ENCODE assay signal across 9 mouse cellular contexts in genomic region chr9:41161413-41161812, GRCm38 (mm10). TPM values are rescaled to one million over a fixed set of nuclear protein-coding genes. Genes with fewer than 3 reads are reported as not detected.
A peak's percentile ranks its signal among the peaks of the same experiment; 100 is the strongest.
DNase-seq lines count a peak whose midpoint lies in the region; ATAC-seq and TF ChIP-seq lines count a peak whose summit lies in the region.
"Had no signal": no experiment of that assay in that cellular context is flagged by ENCODE, and none has a peak within 500 bp of the region (broad histone marks: within the 10 kb centered on the region; RNA-seq: fewer than 3 reads in every experiment).

Ubash3b (minus strand) TSS chr9:41161697.

- H3K9me3 ChIP-seq in hindbrain, postnatal 0 days (ENCODE audit: low read length), result no peaks in the 10 kb centered on the region
- H3K9me3 ChIP-seq in midbrain, embryonic 14.5 days (ENCODE audit: control insufficient read depth, low read length), result no peaks in the 10 kb centered on the region

- no peak within 1 kb of the TSS for H3K4me2 ChIP-seq in hindbrain, postnatal 0 days (ENCODE audit: low read depth, low read length)
- H3K4me2 ChIP-seq in midbrain, embryonic 14.5 days (ENCODE audit: low read length), result no peak within 1 kb of the TSS

- no peaks in the 10 kb centered on the region for H3K27me3 ChIP-seq in hindbrain, postnatal 0 days (ENCODE audit: insufficient read depth, low read length)
- H3K27me3 ChIP-seq in midbrain, embryonic 14.5 days (ENCODE audit: control insufficient read depth, insufficient read depth, low read length), result peaks cover under 1% of the 10 kb centered on the region; the same call in 1 of the 2 replicates
- H3K27me3 ChIP-seq: Patski had no signal

- ATAC-seq in hindbrain, postnatal 0 days, result no peak
- no peak for ATAC-seq in midbrain, embryonic 14.5 days (ENCODE audit: low FRiP score, low TSS enrichment)
- ATAC-seq: Patski had no signal

- peak within 1 kb of the TSS; percentile 85; the same call in 1 of the 2 replicates for H3K27ac ChIP-seq in cortical plate, adult 2 months (ENCODE audit: insufficient read depth, low read length)
- H3K27ac ChIP-seq in hindbrain, postnatal 0 days, result no peak within 1 kb of the TSS
- H3K27ac ChIP-seq in midbrain, embryonic 14.5 days (replicated peaks; ENCODE audit: low read depth, low read length), result no peak within 1 kb of the TSS

- no peak within 1 kb of the TSS for H3K9ac ChIP-seq in hindbrain, postnatal 0 days (replicated peaks; ENCODE audit: low read length)
- no peak within 1 kb of the TSS for H3K9ac ChIP-seq in midbrain, embryonic 14.5 days (replicated peaks; ENCODE audit: low read length)

- no peak for TF ChIP-seq CTCF in cortical plate, adult 2 months (IDR thresholded peaks at IDR 0.05; ENCODE audit: extremely low read depth, insufficient read depth, low read length)
- TF ChIP-seq CTCF in hindbrain, postnatal 0 days (IDR thresholded peaks at IDR 0.05; ENCODE audit: low read depth), result no peak

- no peak for TF ChIP-seq POLR2A in cortical plate, adult 2 months (IDR thresholded peaks at IDR 0.05; ENCODE audit: extremely low read depth, insufficient read depth, low read length)

- H3K4me1 ChIP-seq in cortical plate, adult 2 months (ENCODE audit: control insufficient read depth, insufficient read depth, low read length), result peaks cover 1% of the 10 kb centered on the region; the same call in 1 of the 2 replicates
- no peaks in the 10 kb centered on the region for H3K4me1 ChIP-seq in hindbrain, postnatal 0 days (ENCODE audit: insufficient read depth, low read length)
- H3K4me1 ChIP-seq in midbrain, embryonic 14.5 days (ENCODE audit: control insufficient read depth, insufficient read depth, low read length), result peaks cover 4% of the 10 kb centered on the region; the same call in 1 of the 2 replicates

- H3K4me3 ChIP-seq in cortical plate, adult 2 months (ENCODE audit: insufficient read depth, low read length), result no peak within 1 kb of the TSS
- H3K4me3 ChIP-seq in hindbrain, postnatal 0 days (ENCODE audit: low read length), result no peak within 1 kb of the TSS
- no peak within 1 kb of the TSS for H3K4me3 ChIP-seq in midbrain, embryonic 14.5 days (replicated peaks; ENCODE audit: low read depth, low read length)

- DNase-seq in layer of hippocampus, adult 18-20 months (ENCODE audit: low spot score in 2 of 2), result no peak
- no peak for DNase-seq in layer of hippocampus, adult 11-12 months (ENCODE audit: low spot score)
- no peak for DNase-seq in hindbrain, postnatal 0 days (ENCODE audit: low spot score)
- DNase-seq in midbrain, embryonic 14.5 days, result no peak
- no peak for DNase-seq in right cerebral cortex, postnatal 25 days
- DNase-seq in spleen, postnatal 14 days (ENCODE audit: low spot score in 2 of 2), result no peak
- DNase-seq in right cerebral cortex, adult 2 months (ENCODE audit: low spot score in 2 of 2), result no peak

- WGBS in hindbrain, postnatal 0 days, result 85% methylated on average over 6 of the region's 6 CpGs
- 86% methylated on average over 6 of the region's 6 CpGs for WGBS in midbrain, embryonic 14.5 days

- no peaks in the 10 kb centered on the region for H3K36me3 ChIP-seq in hindbrain, postnatal 0 days (ENCODE audit: insufficient read depth, low read length)
- no peaks in the 10 kb centered on the region for H3K36me3 ChIP-seq in midbrain, embryonic 14.5 days (ENCODE audit: control insufficient read depth, insufficient read depth, low read length)

RNA-seq across cellular contexts. Expression of gene Ubash3b, which starts in this region (rescaled TPM):
- total RNA-seq in layer of hippocampus, adult 18-20 months (2021), result 10 to 100 TPM; 27.6 to 28.4 TPM
- polyA plus RNA-seq in cortical plate, adult 2 months (2012; rRNA removed), result 11.6 and 12.1 TPM in 2 replicates
- 41.0 and 41.3 TPM in 2 replicates for total RNA-seq in hindbrain, postnatal 0 days (2014; rRNA removed)
- 28.0 and 28.6 TPM in 2 replicates for polyA plus RNA-seq in hindbrain, postnatal 0 days (2015; fragmentation: Nextera tagmentation; extraction: Ambion mirVana)
- 18.9 and 21.3 TPM in 2 replicates for polyA plus RNA-seq in midbrain, embryonic 14.5 days (2014; fragmentation: Nextera tagmentation; extraction: Ambion mirVana)
